Mouse (Mus musculus) mammary gland, adult 2 months (tissue): Measurements from ENCODE around the gene Cldn4. TPM values are rescaled to one million over a fixed set of nuclear protein-coding genes. Genes with fewer than 3 reads are reported as not detected.

Experiments
- polyA plus RNA-seq: library from polyadenylated mRNA; depleted of rRNA; stranded (reverse); fragments of >200 nt; gene quantifications from 2 replicates; pipeline ENCODE4 v1.2.3, GENCODE M21; 2012; ENCODE audit warnings: low replicate concordance; rRNA removed

Gene Cldn4
- 113 and 188 TPM in 2 replicates for polyA plus RNA-seq

DNA sequence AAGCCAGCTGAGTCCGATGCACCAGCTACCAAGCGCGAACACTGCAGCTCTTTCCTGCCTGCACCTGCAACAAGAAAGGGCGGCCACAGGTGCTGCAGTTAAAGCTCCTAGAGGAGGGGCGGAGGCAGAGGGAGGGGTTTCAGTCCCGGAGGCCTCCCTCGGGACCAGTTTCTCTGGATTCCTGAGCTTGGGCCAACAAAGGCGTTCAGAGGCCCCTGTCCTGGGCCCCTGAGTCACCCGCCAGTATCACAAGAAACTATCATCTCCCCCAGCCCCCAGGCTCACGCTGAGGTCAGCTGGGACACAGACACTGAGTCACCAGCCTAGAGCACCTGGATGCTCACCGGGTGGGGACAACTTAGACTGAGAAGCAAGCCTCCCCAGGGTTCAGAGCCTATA is at the start of gene Cldn4:
Cldn4 (minus strand) TSS at position 78 of the 399 bp plus-strand sequence.

GRCm38 (mm10) chr5:134985633-134986297 is 39.0 kb upstream of the Cldn4 start, which contains the start of gene Cldn3:
Gene Cldn3 (plus strand): TSS chr5:134986214.

GRCm38 (mm10) chr5:134932179-134932902 is 14.4 kb downstream of the Cldn4 start, which contains the start of gene Mettl27:
Gene Mettl27 (plus strand): TSS chr5:134932368.

DNA sequence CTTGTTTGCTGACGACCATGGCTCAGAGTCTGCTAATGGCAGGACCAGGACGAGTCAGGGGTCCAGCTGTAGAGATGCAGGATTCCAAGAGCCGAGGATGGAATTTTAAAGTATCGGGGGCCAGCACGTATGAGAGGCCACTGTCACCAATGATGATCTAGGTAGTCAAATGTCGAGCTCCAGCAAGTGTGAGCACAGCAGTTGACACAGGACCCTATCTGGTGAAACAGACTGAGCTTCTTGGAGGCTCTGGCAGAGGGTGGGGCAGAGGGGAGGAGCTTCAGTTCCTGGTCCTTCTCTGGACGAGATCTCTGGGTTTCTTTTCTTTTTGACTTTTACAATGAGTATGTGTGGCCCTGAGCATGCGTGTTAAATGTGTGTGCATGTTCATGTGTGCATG is 31.4 kb downstream of the Cldn4 start, which contains the start of gene Cldn13:
Cldn13 (minus strand) TSS at position 216 of the 400 bp plus-strand sequence.

GRCm38 (mm10) chr5:134906633-134907032 is 40.1 kb downstream of the Cldn4 start, which contains the start of gene Tmem270:
Gene Tmem270 (minus strand): TSS chr5:134906733.

Other genes with a start within 250 kb of the Cldn4 start
- gene Eln, start 199.6 kb downstream of the Cldn4 start, polyA plus RNA-seq, result 129 and 229 TPM in 2 replicates
- not detected in 2 replicates for gene Tmem270, start 40.2 kb downstream of the Cldn4 start, polyA plus RNA-seq
- gene Cldn13, start 31.4 kb downstream of the Cldn4 start, polyA plus RNA-seq, result 0.47 and 0.62 TPM in 2 replicates
- 27.0 and 37.6 TPM in 2 replicates for gene Mettl27, start 14.6 kb downstream of the Cldn4 start, polyA plus RNA-seq
- gene Cldn3, start 39.3 kb upstream of the Cldn4 start, polyA plus RNA-seq, result 112 and 273 TPM in 2 replicates
- 105 and 132 TPM in 2 replicates for gene Abhd11, start 62.2 kb upstream of the Cldn4 start, polyA plus RNA-seq
- gene Stx1a, start 76.5 kb upstream of the Cldn4 start, polyA plus RNA-seq, result 13.5 and 18.0 TPM in 2 replicates
- 34.6 and 70.6 TPM in 2 replicates for gene Dnajc30, start 117.3 kb upstream of the Cldn4 start, polyA plus RNA-seq
- gene Bud23, start 118.0 kb upstream of the Cldn4 start, polyA plus RNA-seq, result 48.1 and 60.4 TPM in 2 replicates
- gene Vps37d, start 131.3 kb upstream of the Cldn4 start, polyA plus RNA-seq, result 1.6 and 6.2 TPM in 2 replicates
- 217 and 264 TPM in 2 replicates for gene Mlxipl, start 143.0 kb upstream of the Cldn4 start, polyA plus RNA-seq
- 11.4 and 12.6 TPM in 2 replicates for gene Tbl2, start 202.7 kb upstream of the Cldn4 start, polyA plus RNA-seq
- gene Bcl7b, start 221.3 kb upstream of the Cldn4 start, polyA plus RNA-seq, result 36.2 and 42.7 TPM in 2 replicates
- gene Baz1b, start 240.3 kb upstream of the Cldn4 start, polyA plus RNA-seq, result 22.2 and 25.4 TPM in 2 replicates